ENCODE assay signal across 8 mouse cellular contexts in genomic region chr17:56034040-56034725, GRCm38 (mm10). TPM values are rescaled to one million over a fixed set of nuclear protein-coding genes. Genes with fewer than 3 reads are reported as not detected.
DNase-seq lines count a peak whose midpoint lies in the region; ATAC-seq lines count a peak whose summit lies in the region.

No protein-coding gene starts in this region.

- peak overlapping the region; percentile 92; the same call in 1 of the 2 replicates for H3K4me3 ChIP-seq in forebrain, embryonic 10.5 days
- H3K4me3 ChIP-seq in forebrain, embryonic 11.5 days (ENCODE audit: low read depth, low read length) = no peak overlapping the region
- no peak overlapping the region for H3K4me3 ChIP-seq in neural tube, embryonic 12.5 days
- no peak overlapping the region for H3K4me3 ChIP-seq in neural tube, embryonic 15.5 days (replicated peaks)
- H3K4me3 ChIP-seq in heart, embryonic 15.5 days = no peak overlapping the region

- 95% methylated on average over 7 of the region's 7 CpGs for WGBS in forebrain, embryonic 10.5 days
- WGBS in forebrain, embryonic 11.5 days = 90% methylated on average over 7 of the region's 7 CpGs
- WGBS in neural tube, embryonic 12.5 days = 94% methylated on average over 7 of the region's 7 CpGs
- 91% methylated on average over 7 of the region's 7 CpGs for WGBS in neural tube, embryonic 15.5 days
- 79% methylated on average over 7 of the region's 7 CpGs for WGBS in heart, embryonic 15.5 days

- ATAC-seq in forebrain, embryonic 11.5 days (replicated peaks; ENCODE audit: low FRiP score) = no peak
- ATAC-seq in neural tube, embryonic 12.5 days (ENCODE audit: low FRiP score, low read depth) = no peak
- ATAC-seq in neural tube, embryonic 15.5 days (ENCODE audit: low FRiP score) = no peak
- no peak for ATAC-seq in heart, embryonic 15.5 days (replicated peaks; ENCODE audit: insufficient number of reproducible peaks, insufficient read depth, low FRiP score, low read depth)

- H3K4me2 ChIP-seq in forebrain, embryonic 11.5 days (ENCODE audit: low read depth, low read length, severe bottlenecking) = no peak overlapping the region
- peak overlapping the region; percentile 67 for H3K4me2 ChIP-seq in neural tube, embryonic 12.5 days (replicated peaks)
- no peak overlapping the region for H3K4me2 ChIP-seq in neural tube, embryonic 15.5 days
- peak overlapping the region; percentile 69 for H3K4me2 ChIP-seq in heart, embryonic 15.5 days

- no peaks in the 10 kb centered on the region for H3K27me3 ChIP-seq in forebrain, embryonic 10.5 days (ENCODE audit: poor library complexity, severe bottlenecking)
- H3K27me3 ChIP-seq in forebrain, embryonic 11.5 days (ENCODE audit: control insufficient read depth, insufficient read depth, low read length) = no peaks in the 10 kb centered on the region
- H3K27me3 ChIP-seq in neural tube, embryonic 12.5 days (replicated peaks) = no peaks in the 10 kb centered on the region
- no peaks in the 10 kb centered on the region for H3K27me3 ChIP-seq in neural tube, embryonic 15.5 days (replicated peaks)
- H3K27me3 ChIP-seq in heart, embryonic 15.5 days = no peaks in the 10 kb centered on the region

- peaks cover 27% of the 10 kb centered on the region for H3K4me1 ChIP-seq in forebrain, embryonic 10.5 days
- peaks cover 8% of the 10 kb centered on the region for H3K4me1 ChIP-seq in forebrain, embryonic 11.5 days (replicated peaks; ENCODE audit: control insufficient read depth, insufficient read depth, low read length)
- H3K4me1 ChIP-seq in neural tube, embryonic 12.5 days = peaks cover 19% of the 10 kb centered on the region
- peaks cover 58% of the 10 kb centered on the region for H3K4me1 ChIP-seq in neural tube, embryonic 15.5 days
- H3K4me1 ChIP-seq in heart, embryonic 15.5 days (replicated peaks) = peaks cover 51% of the 10 kb centered on the region

- H3K36me3 ChIP-seq in forebrain, embryonic 10.5 days (replicated peaks) = peaks cover 58% of the 10 kb centered on the region
- H3K36me3 ChIP-seq in forebrain, embryonic 11.5 days (ENCODE audit: control insufficient read depth, insufficient read depth, low read length) = peaks cover 2% of the 10 kb centered on the region; the same call in 1 of the 2 replicates
- peaks cover 35% of the 10 kb centered on the region for H3K36me3 ChIP-seq in neural tube, embryonic 12.5 days
- H3K36me3 ChIP-seq in neural tube, embryonic 15.5 days = peaks cover 18% of the 10 kb centered on the region
- H3K36me3 ChIP-seq in heart, embryonic 15.5 days = peaks cover 13% of the 10 kb centered on the region; the same call in 1 of the 2 replicates

- H3K9me3 ChIP-seq in forebrain, embryonic 10.5 days = no peaks in the 10 kb centered on the region
- no peaks in the 10 kb centered on the region for H3K9me3 ChIP-seq in forebrain, embryonic 11.5 days (ENCODE audit: control insufficient read depth, low read length)
- H3K9me3 ChIP-seq in neural tube, embryonic 12.5 days = no peaks in the 10 kb centered on the region
- H3K9me3 ChIP-seq in neural tube, embryonic 15.5 days (replicated peaks) = no peaks in the 10 kb centered on the region
- H3K9me3 ChIP-seq in heart, embryonic 15.5 days (replicated peaks) = no peaks in the 10 kb centered on the region

- DNase-seq in forebrain, embryonic 10.5 days (ENCODE audit: extremely low spot score, low spot score) = no peak
- no peak for DNase-seq in forebrain, embryonic 11.5 days (ENCODE audit: low spot score)
- DNase-seq in skeletal muscle tissue, adult 2 months (ENCODE audit: low read depth, low spot score) = peak; percentile 77
- no peak for DNase-seq in kidney, postnatal 4 days
- DNase-seq in MN1 (ENCODE audit: low spot score) = no peak

- H3K9ac ChIP-seq in forebrain, embryonic 11.5 days (ENCODE audit: low read length) = no peak overlapping the region
- H3K9ac ChIP-seq in neural tube, embryonic 12.5 days = peak overlapping the region; percentile 33; the same call in 1 of the 2 replicates
- H3K9ac ChIP-seq in neural tube, embryonic 15.5 days (replicated peaks) = no peak overlapping the region
- peak overlapping the region; percentile 96; the same call in 1 of the 2 replicates for H3K9ac ChIP-seq in heart, embryonic 15.5 days

- no peak overlapping the region for H3K27ac ChIP-seq in forebrain, embryonic 10.5 days
- no peak overlapping the region for H3K27ac ChIP-seq in forebrain, embryonic 11.5 days (ENCODE audit: low read depth, low read length)
- H3K27ac ChIP-seq in neural tube, embryonic 12.5 days = no peak overlapping the region
- no peak overlapping the region for H3K27ac ChIP-seq in neural tube, embryonic 15.5 days (replicated peaks)
- no peak overlapping the region for H3K27ac ChIP-seq in heart, embryonic 15.5 days

RNA-seq across cellular contexts. Expression of gene Sh3gl1, which starts 2.3 kb away (rescaled TPM):
- polyA plus RNA-seq in forebrain, embryonic 10.5 days (2016; fragmentation: Nextera tagmentation; extraction: Ambion mirVana) = 152 and 157 TPM in 2 replicates
- polyA plus RNA-seq in forebrain, embryonic 11.5 days (2014; fragmentation: Nextera tagmentation; extraction: Ambion mirVana) = 129 and 133 TPM in 2 replicates
- 134 TPM in 2 replicates for polyA plus RNA-seq in neural tube, embryonic 12.5 days (2016; fragmentation: Nextera tagmentation; extraction: Ambion mirVana)
- 105 and 114 TPM in 2 replicates for polyA plus RNA-seq in neural tube, embryonic 15.5 days (2015; fragmentation: Nextera tagmentation; extraction: Ambion mirVana)
- polyA plus RNA-seq in heart, embryonic 15.5 days (2015; fragmentation: Nextera tagmentation; extraction: Ambion mirVana) = 67.0 and 93.4 TPM in 2 replicates

RNA-seq across cellular contexts. Expression of gene Chaf1a, which starts 6.1 kb away (rescaled TPM):
- polyA plus RNA-seq in forebrain, embryonic 10.5 days (2016; fragmentation: Nextera tagmentation; extraction: Ambion mirVana) = 53.9 and 54.7 TPM in 2 replicates
- polyA plus RNA-seq in forebrain, embryonic 11.5 days (2014; fragmentation: Nextera tagmentation; extraction: Ambion mirVana) = 38.0 and 38.6 TPM in 2 replicates
- 25.3 and 29.6 TPM in 2 replicates for polyA plus RNA-seq in neural tube, embryonic 12.5 days (2016; fragmentation: Nextera tagmentation; extraction: Ambion mirVana)
- 4.0 and 10.1 TPM in 2 replicates for polyA plus RNA-seq in neural tube, embryonic 15.5 days (2015; fragmentation: Nextera tagmentation; extraction: Ambion mirVana)
- 10.1 and 15.0 TPM in 2 replicates for polyA plus RNA-seq in heart, embryonic 15.5 days (2015; fragmentation: Nextera tagmentation; extraction: Ambion mirVana)

RNA-seq across cellular contexts. Expression of gene Mpnd, which starts 28.7 kb away (rescaled TPM):
- 105 and 114 TPM in 2 replicates for polyA plus RNA-seq in forebrain, embryonic 10.5 days (2016; fragmentation: Nextera tagmentation; extraction: Ambion mirVana)
- polyA plus RNA-seq in forebrain, embryonic 11.5 days (2014; fragmentation: Nextera tagmentation; extraction: Ambion mirVana) = 164 and 191 TPM in 2 replicates
- polyA plus RNA-seq in neural tube, embryonic 12.5 days (2016; fragmentation: Nextera tagmentation; extraction: Ambion mirVana) = 209 and 214 TPM in 2 replicates
- 121 and 130 TPM in 2 replicates for polyA plus RNA-seq in neural tube, embryonic 15.5 days (2015; fragmentation: Nextera tagmentation; extraction: Ambion mirVana)
- 61.1 and 81.1 TPM in 2 replicates for polyA plus RNA-seq in heart, embryonic 15.5 days (2015; fragmentation: Nextera tagmentation; extraction: Ambion mirVana)

RNA-seq across cellular contexts. Expression of gene Stap2, which starts 28.8 kb away (rescaled TPM):
- 5.6 and 7.4 TPM in 2 replicates for polyA plus RNA-seq in forebrain, embryonic 10.5 days (2016; fragmentation: Nextera tagmentation; extraction: Ambion mirVana)
- 5.3 and 6.4 TPM in 2 replicates for polyA plus RNA-seq in forebrain, embryonic 11.5 days (2014; fragmentation: Nextera tagmentation; extraction: Ambion mirVana)
- polyA plus RNA-seq in neural tube, embryonic 12.5 days (2016; fragmentation: Nextera tagmentation; extraction: Ambion mirVana) = 5.9 and 7.2 TPM in 2 replicates
- 7.3 and 11.5 TPM in 2 replicates for polyA plus RNA-seq in neural tube, embryonic 15.5 days (2015; fragmentation: Nextera tagmentation; extraction: Ambion mirVana)
- polyA plus RNA-seq in heart, embryonic 15.5 days (2015; fragmentation: Nextera tagmentation; extraction: Ambion mirVana) = 13.7 and 17.2 TPM in 2 replicates

RNA-seq across cellular contexts. Expression of gene Ubxn6, which starts 40.6 kb away (rescaled TPM):
- polyA plus RNA-seq in forebrain, embryonic 10.5 days (2016; fragmentation: Nextera tagmentation; extraction: Ambion mirVana) = 30.2 and 32.4 TPM in 2 replicates
- 39.0 and 43.2 TPM in 2 replicates for polyA plus RNA-seq in forebrain, embryonic 11.5 days (2014; fragmentation: Nextera tagmentation; extraction: Ambion mirVana)
- polyA plus RNA-seq in neural tube, embryonic 12.5 days (2016; fragmentation: Nextera tagmentation; extraction: Ambion mirVana) = 61.0 and 63.8 TPM in 2 replicates
- 65.3 and 79.4 TPM in 2 replicates for polyA plus RNA-seq in neural tube, embryonic 15.5 days (2015; fragmentation: Nextera tagmentation; extraction: Ambion mirVana)
- polyA plus RNA-seq in heart, embryonic 15.5 days (2015; fragmentation: Nextera tagmentation; extraction: Ambion mirVana) = 42.0 and 45.0 TPM in 2 replicates

Comparison
In these comparisons a context has a peak if more than half of its experiments do, and no peak if none do; other contexts are left out.
1. H3K4me2 ChIP-seq: peak in neural tube, embryonic 12.5 days (single experiment) and heart, embryonic 15.5 days (single experiment); none in forebrain, embryonic 11.5 days (single experiment) and neural tube, embryonic 15.5 days (single experiment).
2. H3K9ac ChIP-seq: peak in neural tube, embryonic 12.5 days (single experiment) and heart, embryonic 15.5 days (single experiment); none in forebrain, embryonic 11.5 days (single experiment) and neural tube, embryonic 15.5 days (single experiment).